Mouse (Mus musculus) frontal cortex, postnatal 14 days (tissue): Measurements from ENCODE around the gene Dop1b.

Source experiments
- DNase-seq, 2 experiments: peaks; one replicate each; pipeline ENCODE4 v3.0.0; 2022; ENCODE audit warnings: low spot score in 2 of 2

The Dop1b gene

DNA sequence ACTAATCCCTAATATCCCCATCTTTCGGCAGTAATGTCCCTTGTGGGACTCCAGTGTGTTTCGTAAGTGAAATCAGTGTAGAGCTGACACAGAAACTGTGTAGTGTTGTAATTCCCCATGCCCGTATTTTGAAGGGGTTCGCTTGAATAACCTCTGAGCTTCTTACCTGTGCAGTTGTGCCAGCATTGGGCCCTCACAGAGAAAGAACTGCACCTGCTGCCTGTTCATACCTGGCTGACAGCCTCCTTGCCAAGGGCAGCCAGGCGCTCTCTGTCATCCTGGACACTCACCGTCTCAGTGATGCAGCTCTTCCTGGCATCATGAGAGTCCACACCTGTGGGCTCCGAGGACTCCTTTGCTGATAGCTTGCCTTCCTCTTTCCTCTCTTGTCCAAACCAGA is 1.3 kb downstream of the Dop1b start:
- DNase-seq, result no peak

DNA sequence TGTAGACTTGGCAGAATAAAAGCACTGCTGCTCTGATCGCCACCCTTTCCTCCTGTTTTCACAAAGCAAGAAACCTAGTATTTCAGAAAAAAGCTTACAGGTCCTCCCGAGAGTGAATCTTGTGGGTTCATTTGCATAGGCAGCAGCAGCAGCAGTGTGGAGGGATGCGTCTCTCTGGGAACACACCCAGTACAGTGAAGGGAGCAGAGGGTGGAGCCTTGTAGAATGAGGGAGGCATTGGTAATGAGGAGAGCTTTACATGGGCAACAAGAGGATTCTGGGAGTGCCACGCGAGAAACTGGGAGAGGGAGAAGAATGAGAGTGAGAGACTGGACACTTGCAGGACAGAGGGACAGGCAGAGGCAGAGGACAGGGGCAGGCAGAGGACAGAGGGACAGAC is 2.7 kb downstream of the Dop1b start:
- no peak for DNase-seq

DNA sequence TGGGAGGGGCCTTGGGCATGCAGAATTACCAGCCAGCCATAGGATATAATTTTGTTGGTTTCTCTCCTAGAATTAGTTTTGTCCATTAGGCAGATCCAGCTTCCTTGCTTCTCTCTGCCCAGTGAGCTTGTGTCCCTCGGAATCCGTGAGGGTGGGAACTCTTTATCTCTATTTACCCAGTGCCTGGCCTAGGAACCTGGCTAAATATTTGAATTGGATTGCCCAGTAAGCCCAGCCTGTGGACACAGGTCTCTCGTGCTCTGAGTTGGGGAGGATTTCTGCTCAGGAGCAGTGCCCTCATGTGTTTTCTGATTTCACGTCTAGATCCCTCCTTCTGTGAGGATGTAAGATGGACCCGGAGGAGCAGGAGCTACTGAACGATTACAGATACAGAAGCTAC is 4.1 kb downstream of the Dop1b start:
- DNase-seq, result no peak

DNA sequence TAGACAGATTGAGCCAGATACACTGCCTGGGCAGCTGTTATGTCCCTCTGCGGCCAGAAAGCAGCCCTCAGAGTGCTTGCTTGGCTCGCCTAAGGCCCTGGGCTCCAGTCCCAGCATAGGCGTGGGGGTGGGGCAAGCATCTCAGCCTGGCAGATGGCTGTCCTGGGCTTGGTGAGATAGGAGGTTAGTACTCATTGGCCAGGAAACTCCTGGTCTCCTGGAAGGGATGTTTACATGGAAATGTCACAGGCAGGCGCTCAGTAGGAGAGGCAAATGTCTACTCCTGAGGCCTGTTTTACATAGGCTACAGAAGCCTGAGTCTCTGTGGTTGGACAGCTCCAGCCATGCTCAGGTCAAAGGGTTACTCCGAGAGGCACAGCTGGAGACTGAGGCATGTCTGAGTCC is 5.6 kb downstream of the Dop1b start:
- peak; percentile 35 to 42 for DNase-seq

DNA sequence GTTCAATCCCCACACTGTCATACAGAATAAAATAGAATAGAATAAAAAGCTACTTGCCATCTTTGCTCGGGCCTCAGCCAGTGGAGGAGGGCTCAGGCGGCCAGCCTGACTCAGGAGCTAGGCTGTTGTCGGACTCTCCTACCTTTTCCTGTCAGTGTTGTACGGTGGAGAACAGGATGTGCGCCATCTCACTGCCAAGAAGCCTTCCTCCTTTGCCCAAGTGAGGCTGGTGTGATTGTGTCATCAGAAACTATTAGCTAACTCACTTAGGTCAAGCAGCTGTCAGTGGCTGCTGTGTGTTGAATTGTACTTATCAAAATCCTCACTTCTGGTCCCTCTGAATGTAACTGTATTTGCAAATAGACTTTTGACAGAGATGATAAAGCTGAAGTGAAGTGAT is 10.1 kb downstream of the Dop1b start:
- no peak for DNase-seq

DNA sequence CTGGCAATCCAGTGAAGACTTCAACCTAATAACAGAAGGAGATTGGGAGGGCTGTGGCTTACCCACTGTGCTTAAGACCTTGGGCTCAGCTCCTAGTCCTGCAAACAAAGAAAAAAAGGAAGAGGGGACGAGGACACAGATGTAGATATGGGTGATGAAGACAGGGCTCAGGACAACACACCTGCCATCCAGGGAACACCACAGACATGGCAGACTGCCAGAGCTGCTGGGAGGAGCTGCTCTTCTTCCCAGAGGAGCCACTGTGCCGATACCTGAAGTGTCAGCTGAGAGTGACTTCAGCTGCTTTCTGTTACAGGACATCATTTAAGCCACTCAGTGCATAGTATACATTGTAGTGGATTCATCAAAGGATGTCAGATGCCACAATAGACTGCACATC is 10.8 kb downstream of the Dop1b start:
- DNase-seq, result no peak

GRCm38 (mm10) chr16:93725417-93726144 is 13.9 kb downstream of the Dop1b start:
- no peak for DNase-seq

DNA sequence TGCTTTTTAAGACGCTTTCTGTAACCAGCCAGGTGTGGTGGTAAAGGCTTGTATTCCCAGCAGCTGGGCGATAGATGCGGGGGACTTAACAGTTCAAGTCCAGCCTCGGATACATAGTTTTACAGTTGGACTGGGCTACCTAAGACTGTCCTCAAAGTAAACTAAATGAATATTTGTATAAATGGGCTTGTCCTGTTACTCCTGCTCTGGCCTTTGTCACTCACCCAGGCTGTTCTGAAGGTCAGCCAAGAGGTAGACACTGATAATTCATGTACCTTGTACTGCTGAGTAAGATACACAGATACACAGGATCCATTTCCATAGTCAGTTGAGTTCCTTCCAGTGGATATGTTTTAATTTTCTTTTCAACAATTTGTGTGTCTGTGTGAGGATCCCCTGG is 14.5 kb downstream of the Dop1b start:
- DNase-seq, result no peak

GRCm38 (mm10) chr16:93728676-93729075 is 17.0 kb downstream of the Dop1b start:
- DNase-seq, result no peak

- peak in 1 of 2 experiments; percentile 27 for DNase-seq
Measured at GRCm38 (mm10) chr16:93729801-93730721, 18.4 kb downstream of the Dop1b start.

DNA sequence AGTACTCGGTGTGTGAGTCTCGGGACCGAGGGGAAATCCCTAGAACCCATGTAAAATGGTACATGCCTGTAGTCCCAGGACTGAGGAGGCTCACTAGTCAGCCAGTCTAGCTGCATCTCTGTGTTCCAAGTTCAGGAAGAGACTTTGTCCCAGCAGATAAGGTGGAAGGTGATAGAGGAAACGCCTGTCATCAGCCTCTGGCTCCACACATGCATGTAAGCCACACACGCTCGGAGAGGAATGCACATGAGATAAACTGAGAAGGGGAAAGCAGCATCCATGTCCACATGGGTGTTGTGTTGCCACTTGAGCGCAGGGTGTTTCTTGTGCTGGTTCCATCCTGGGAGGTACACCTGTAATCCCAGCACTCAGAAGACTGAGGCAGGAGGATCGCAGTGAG is 19.6 kb downstream of the Dop1b start:
- DNase-seq, result no peak

DNA sequence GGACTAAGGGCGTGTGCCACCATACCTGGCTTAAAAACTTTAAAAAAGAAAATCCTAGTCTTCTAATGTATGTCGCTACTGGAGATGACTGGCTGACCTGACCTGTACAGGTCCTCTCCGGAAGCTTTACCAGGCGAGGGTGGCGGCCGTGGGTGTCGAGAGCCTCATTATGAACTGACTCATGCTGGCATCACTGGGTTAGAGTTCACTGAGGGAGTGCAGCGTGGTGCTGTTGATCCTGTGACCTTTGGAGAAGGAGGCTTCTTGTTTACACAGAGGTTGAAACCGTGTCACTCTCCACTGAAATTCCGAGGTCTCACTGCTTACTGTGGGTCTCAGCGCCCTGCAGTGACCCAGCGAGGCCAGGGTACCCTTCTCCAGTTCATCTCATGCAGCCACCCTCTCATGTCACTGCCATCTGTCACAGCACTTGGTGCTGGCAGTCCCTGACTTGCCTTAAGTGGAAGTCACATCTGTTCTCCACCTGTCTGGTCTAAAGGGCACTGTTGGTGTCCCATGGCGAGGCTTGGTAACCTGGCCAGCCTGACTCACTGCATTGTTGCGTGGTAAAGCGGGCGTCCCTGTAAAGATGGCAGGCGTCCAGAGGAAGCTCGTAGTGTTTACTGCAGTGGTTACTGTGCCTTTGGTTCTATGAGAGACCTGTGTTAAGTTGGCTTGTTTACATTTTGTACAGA is 21.3 kb downstream of the Dop1b start:
- DNase-seq, result no peak

DNA sequence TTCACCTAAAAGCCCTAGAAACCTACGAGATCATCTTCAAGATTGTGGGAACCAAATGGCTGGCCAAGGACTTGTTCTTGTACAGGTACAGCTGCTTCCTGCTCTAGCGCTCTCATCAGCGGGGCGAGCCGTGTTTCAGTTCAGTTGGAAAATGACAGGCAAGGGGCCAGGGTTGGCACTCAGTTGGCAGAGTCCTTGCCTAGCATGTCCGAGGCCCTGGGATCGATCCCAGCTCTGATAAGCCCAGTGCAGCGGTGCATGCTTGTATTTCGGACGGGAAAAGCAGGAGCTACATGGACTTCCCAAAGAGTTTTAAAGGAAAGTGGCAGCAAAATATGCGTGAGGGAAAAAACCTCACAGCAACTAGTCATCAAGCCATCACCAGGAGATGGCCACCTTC is 27.5 kb downstream of the Dop1b start:
- no peak for DNase-seq

GRCm38 (mm10) chr16:93742903-93743302 is 31.2 kb downstream of the Dop1b start:
- no peak for DNase-seq

DNA sequence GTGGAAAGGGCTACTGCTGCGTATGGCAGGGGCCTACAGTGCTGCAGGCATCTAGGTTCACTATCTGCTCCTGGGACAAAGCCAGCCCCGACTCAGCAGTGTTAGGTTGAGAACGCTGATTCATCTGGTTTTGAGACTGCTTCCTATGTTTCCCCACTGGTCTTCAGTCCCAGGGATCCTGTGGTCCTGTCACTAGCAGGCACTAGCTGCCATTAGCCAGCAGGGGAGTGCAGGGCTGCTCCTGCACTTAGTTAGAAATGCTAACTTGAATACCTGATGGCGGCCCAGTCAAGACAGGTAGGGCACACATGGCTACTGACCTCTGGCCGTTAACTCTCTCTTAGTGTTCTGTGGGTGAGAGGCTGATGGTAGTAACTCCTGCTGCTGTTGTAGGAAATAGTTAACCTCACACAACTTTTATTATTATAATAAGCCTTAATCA is 32.4 kb downstream of the Dop1b start:
- no peak for DNase-seq

DNA sequence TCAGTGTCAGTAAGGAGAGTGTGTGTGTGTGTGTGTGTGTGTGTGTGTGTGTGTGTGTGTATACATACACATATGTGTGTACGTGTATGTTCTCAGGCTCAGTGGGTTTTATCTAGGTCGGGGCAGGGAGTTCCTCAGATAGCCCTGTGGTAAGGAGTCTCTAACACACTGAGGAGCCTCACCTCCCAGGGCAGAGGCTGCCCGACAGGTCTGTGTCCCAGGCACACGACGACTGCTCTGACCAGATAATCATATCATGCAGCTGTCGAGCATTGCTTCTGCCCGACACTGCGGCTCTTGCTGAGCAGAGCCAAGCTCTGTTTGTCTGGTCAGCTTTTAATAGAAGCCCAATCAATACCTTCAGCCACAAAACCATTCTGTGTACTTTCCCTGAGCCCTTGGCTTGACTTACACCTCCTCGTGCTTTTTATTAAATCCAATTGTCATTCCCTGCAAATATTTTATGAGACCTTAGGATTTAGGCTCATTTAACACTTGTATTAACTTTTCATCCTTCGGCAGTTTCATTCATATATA is 33.2 kb downstream of the Dop1b start:
- no peak for DNase-seq

DNA sequence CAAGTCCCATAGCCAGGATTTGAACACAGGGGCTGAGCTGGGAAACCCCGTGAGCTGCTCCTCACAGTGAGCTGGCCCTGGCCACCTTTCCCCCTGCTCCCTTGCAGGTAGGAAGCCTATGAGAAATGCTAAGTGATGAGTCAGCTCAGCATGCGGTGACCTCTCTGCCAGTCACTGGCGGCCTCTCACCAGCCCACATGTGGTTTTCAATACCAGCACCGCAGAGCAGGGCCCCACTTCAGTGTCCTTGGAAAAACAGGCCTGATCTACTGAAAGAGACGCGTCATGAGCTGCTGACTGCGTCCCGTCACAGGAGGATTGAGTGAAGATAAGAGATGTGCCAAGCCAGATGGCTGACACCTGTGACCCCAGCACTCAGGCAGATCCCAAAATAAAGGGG is 34.7 kb downstream of the Dop1b start:
- no peak for DNase-seq

- DNase-seq, result no peak
Measured at GRCm38 (mm10) chr16:93746957-93747356, 35.3 kb downstream of the Dop1b start.

DNA sequence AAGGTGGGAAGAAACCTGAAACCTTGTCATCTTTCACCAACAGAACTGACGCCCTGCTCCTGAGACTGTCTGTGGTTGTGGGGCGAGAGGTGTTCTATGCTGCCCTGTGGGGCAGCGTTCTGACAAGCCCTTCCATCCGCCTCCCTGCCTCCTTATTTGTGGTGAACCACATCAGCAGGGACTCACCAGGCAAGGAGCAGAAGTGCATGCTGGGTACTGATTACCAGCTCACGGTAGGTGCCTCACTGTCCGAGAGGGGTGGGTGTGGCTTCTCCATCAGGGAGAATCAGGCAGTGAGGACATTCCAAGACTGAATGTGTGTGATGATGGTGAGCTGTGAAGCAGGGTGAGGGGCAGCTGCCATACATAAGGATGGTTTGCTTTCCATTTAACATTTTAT is 35.7 kb downstream of the Dop1b start:
- DNase-seq, result no peak

DNA sequence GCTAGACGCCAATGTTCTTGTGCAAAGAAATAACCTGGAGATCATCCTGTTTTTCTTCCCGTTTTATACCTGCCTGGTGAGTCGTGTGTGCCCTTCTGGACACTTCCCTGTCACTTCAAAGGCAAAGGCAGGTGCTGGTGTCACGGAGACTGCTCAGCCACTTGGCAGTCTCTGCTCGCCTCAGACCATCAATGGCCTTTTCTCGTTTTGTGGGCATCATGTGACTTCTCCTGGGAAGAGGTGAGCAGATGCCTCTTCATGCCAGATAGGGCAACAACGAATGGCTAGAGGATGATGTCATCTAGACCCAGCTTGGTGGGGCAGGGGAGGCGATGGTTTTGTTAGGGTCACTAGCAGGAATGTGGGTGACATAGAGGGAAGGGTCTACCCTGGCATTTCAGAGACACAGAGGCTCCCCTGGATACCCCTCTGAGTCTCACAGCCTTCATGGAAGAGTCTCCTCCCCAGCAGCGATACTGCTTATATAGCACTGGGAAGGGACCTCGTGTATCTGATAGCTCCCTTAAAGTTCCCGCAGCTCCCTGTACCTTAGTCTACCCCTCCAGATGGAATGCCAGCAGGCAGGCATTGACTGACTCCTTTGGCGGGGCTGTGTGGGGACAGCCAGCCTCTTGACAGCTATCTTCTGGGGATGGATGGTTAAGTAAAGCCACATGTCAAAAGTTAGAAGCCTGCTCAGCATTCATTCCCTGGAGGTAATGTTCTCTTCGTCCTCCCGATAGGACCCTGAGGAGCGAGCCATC is 37.6 kb downstream of the Dop1b start:
- DNase-seq, result no peak

GRCm38 (mm10) chr16:93750464-93750863 is 38.8 kb downstream of the Dop1b start:
- DNase-seq, result no peak
